Mouse (Mus musculus): ENCODE results near the gene Cep55.

- TF ChIP-seq CTCF (IDR thresholded peaks at IDR 0.05; ENCODE audit: low read depth, low read length) (no peak), POLR2A (IDR thresholded peaks at IDR 0.05; ENCODE audit: extremely low read depth, insufficient read depth, low read length) (no peak)
Observed at GRCm38 (mm10) chr19:38011379-38011778, 43.4 kb upstream of the Cep55 start.

Data from liver, adult 2 months (tissue).